Mouse (Mus musculus): ENCODE results near the gene Serf2.
"Not testable (repeated sequence)": the region's sequence is repeated elsewhere in the genome, so short reads cannot be mapped to it uniquely, and the experiment has no call there.

Serf2 gene

GRCm38 (mm10) chr2:121447006-121447405 lies 2.0 kb upstream of the Serf2 start:
- no peak for DNase-seq (ENCODE audit: low spot score)

GRCm38 (mm10) chr2:121448136-121448535 lies 859 bp upstream of the Serf2 start:
- DNase-seq (ENCODE audit: low spot score): peak; percentile 52

- peak; percentile 36 for DNase-seq (ENCODE audit: low spot score)
These were observed 583 bp downstream of the Serf2 start for GRCm38 (mm10) chr2:121449545-121450011.

- no peak for DNase-seq (ENCODE audit: low spot score)
These were observed 1.1 kb downstream of the Serf2 start for GRCm38 (mm10) chr2:121450093-121450492.

- no peak for DNase-seq (ENCODE audit: low spot score)
These were observed 3.4 kb downstream of the Serf2 start for GRCm38 (mm10) chr2:121452361-121452760.

- no peak for DNase-seq (ENCODE audit: low spot score)
These were observed 4.0 kb downstream of the Serf2 start, which contains the start of gene Hypk for GRCm38 (mm10) chr2:121452990-121453389. Gene Hypk, plus strand, starts transcription at chr2:121453290.

GRCm38 (mm10) chr2:121453917-121454316 lies 4.9 kb downstream of the Serf2 start:
- no peak for DNase-seq (ENCODE audit: low spot score)

- DNase-seq (ENCODE audit: low spot score): no peak
These were observed 6.5 kb downstream of the Serf2 start for GRCm38 (mm10) chr2:121455534-121455933.

GRCm38 (mm10) chr2:121456692-121457642 lies 8.0 kb downstream of the Serf2 start, which contains the start of gene Serinc4:
Gene Serinc4, minus strand, starts transcription at chr2:121456781.
- DNase-seq (ENCODE audit: low spot score): peak; percentile 89

GRCm38 (mm10) chr2:121460071-121460470 lies 11.1 kb downstream of the Serf2 start:
- no peak for DNase-seq (ENCODE audit: low spot score)

- DNase-seq (ENCODE audit: low spot score): not testable (repeated sequence)
These were observed 20.0 kb downstream of the Serf2 start for GRCm38 (mm10) chr2:121468982-121469381.

- not testable (repeated sequence) for DNase-seq (ENCODE audit: low spot score)
These were observed 23.8 kb downstream of the Serf2 start for GRCm38 (mm10) chr2:121472783-121473182.

GRCm38 (mm10) chr2:121473301-121474179 lies 24.5 kb downstream of the Serf2 start, which contains the start of gene Mfap1b:
Gene Mfap1b, minus strand, starts transcription at chr2:121474067.
- peak; percentile 81 for DNase-seq (ENCODE audit: low spot score)

- no peak for DNase-seq (ENCODE audit: low spot score)
These were observed 25.2 kb downstream of the Serf2 start for GRCm38 (mm10) chr2:121474180-121474535.

- DNase-seq (ENCODE audit: low spot score): not testable (repeated sequence)
These were observed 26.3 kb downstream of the Serf2 start for GRCm38 (mm10) chr2:121475306-121475705.

- no peak for DNase-seq (ENCODE audit: low spot score)
These were observed 28.7 kb downstream of the Serf2 start for GRCm38 (mm10) chr2:121477491-121478266.

- no peak for DNase-seq (ENCODE audit: low spot score)
These were observed 31.5 kb downstream of the Serf2 start for GRCm38 (mm10) chr2:121480498-121480897.

- not testable (repeated sequence) for DNase-seq (ENCODE audit: low spot score)
These were observed 31.9 kb downstream of the Serf2 start for GRCm38 (mm10) chr2:121480916-121481315.

GRCm38 (mm10) chr2:121483576-121483975 lies 34.6 kb downstream of the Serf2 start:
- no peak for DNase-seq (ENCODE audit: low spot score)

GRCm38 (mm10) chr2:121484403-121484802 lies 35.4 kb downstream of the Serf2 start:
- not testable (repeated sequence) for DNase-seq (ENCODE audit: low spot score)

GRCm38 (mm10) chr2:121501550-121501949 lies 52.6 kb downstream of the Serf2 start:
- DNase-seq (ENCODE audit: low spot score): not testable (repeated sequence)
